Mouse (Mus musculus) forebrain, postnatal 0 days (tissue): ENCODE measurements around the gene Krt5. TPM values are rescaled to one million over a fixed set of nuclear protein-coding genes. Genes with fewer than 3 reads are reported as not detected.

ENCODE experiments used
- ATAC-seq: fragments of 200-750 bp; cut with Nextera tagmentation; 2 replicates; pipeline ENCODE4 v1.8.0; 2017; ENCODE audit warnings: mild to moderate bottlenecking, moderate library complexity
- DNase-seq: peaks from one replicate; pipeline ENCODE4 v3.0.0-alpha.2; 2015
- H3K27ac ChIP-seq: fragments of 300-500 bp; sonication (generic); 2 replicates; pipeline ENCODE4 v1.5.1; 2014; ENCODE audit warnings: low read depth, mild to moderate bottlenecking, antibody characterized with exemption, low read length, moderate library complexity, mixed read lengths
- H3K27me3 ChIP-seq: fragments of 300-500 bp; sonication (generic); 2 replicates; pipeline ENCODE4 v1.6.1; 2014; ENCODE audit warnings: mild to moderate bottlenecking, low read length, mixed read lengths; ENCODE audit not compliant: insufficient read depth
- H3K36me3 ChIP-seq: fragments of 300-500 bp; sonication (generic); 2 replicates; pipeline ENCODE4 v1.6.1; 2014; ENCODE audit warnings: mild to moderate bottlenecking, moderate library complexity; ENCODE audit not compliant: insufficient read depth
- H3K4me1 ChIP-seq: fragments of 300-500 bp; sonication (generic); 2 replicates; pipeline ENCODE4 v1.6.1; 2014; ENCODE audit warnings: antibody characterized with exemption; ENCODE audit not compliant: insufficient read depth
- H3K4me2 ChIP-seq: fragments of 300-500 bp; sonication (generic); 2 replicates; pipeline ENCODE4 v1.6.1; 2014; ENCODE audit warnings: low read depth, mild to moderate bottlenecking, moderate library complexity
- H3K4me3 ChIP-seq: fragments of 300-500 bp; sonication (generic); 2 replicates; pipeline ENCODE4 v1.5.1; 2014; ENCODE audit warnings: low read depth, low read length, mixed read lengths
- H3K9ac ChIP-seq: fragments of 300-500 bp; sonication (generic); 2 replicates; pipeline ENCODE4 v1.6.1; 2014; ENCODE audit warnings: mild to moderate bottlenecking
- H3K9me3 ChIP-seq: fragments of 300-500 bp; sonication (generic); 2 replicates; pipeline ENCODE4 v1.6.1; 2016; ENCODE audit warnings: low read length
- CTCF ChIP-seq: sonication (generic); IDR thresholded peaks from 2 replicates; pipeline ENCODE4 v1.5.1; 2016; ENCODE audit warnings: antibody characterized with exemption, control low read depth, low read depth
- WGBS: fragments of 180-500 bp; shearing (Covaris S2); extraction: QIAGEN DNeasy Blood & Tissue Kit; methylation state at CpG from one replicate; pipeline ENCODE4 v1.1.7; 2014; 5-methylcytosine and 5-hydroxymethylcytosine counted together
- polyA plus RNA-seq: library from polyadenylated mRNA; unstranded; fragments of >200 nt; fragmentation: Nextera tagmentation; extraction: Ambion mirVana; gene quantifications from 2 replicates; pipeline ENCODE4 v1.2.1, GENCODE M21; 2015
- total RNA-seq: library from RNA; depleted of rRNA; stranded (reverse); fragments of >200 nt; gene quantifications from 2 replicates; pipeline ENCODE4 v1.2.3, GENCODE M21; 2014

Gene Krt5
- total and polyA plus RNA-seq, 2 experiments from 2014 or later, result not detected

- H3K4me3 ChIP-seq, result no peak overlapping the region
- H3K4me1 ChIP-seq, result no peaks in the 10 kb centered on the region
- no peak overlapping the region for H3K27ac ChIP-seq
- ATAC-seq (no peak), DNase-seq (no peak)
- no peaks in the 10 kb centered on the region for H3K27me3 ChIP-seq
- H3K9ac ChIP-seq, result no peak overlapping the region
- TF ChIP-seq CTCF, result no peak
- no peaks in the 10 kb centered on the region for H3K36me3 ChIP-seq
- H3K4me2 ChIP-seq, result no peak overlapping the region
- 69% methylated on average over 11 of the region's 11 CpGs for WGBS
- no peaks in the 10 kb centered on the region for H3K9me3 ChIP-seq
Observed at GRCm38 (mm10) chr15:101708683-101709082, 4.0 kb downstream of the Krt5 start.

GRCm38 (mm10) chr15:101707454-101707853 is 5.2 kb downstream of the Krt5 start:
- no peak for TF ChIP-seq CTCF

GRCm38 (mm10) chr15:101704066-101704465 is 8.6 kb downstream of the Krt5 start:
- 73% methylated on average over 4 of the region's 4 CpGs for WGBS
- ATAC-seq (no peak), DNase-seq (no peak)
- no peaks in the 10 kb centered on the region for H3K36me3 ChIP-seq
- H3K4me2 ChIP-seq, result no peak overlapping the region
- H3K4me3 ChIP-seq, result no peak overlapping the region
- no peaks in the 10 kb centered on the region for H3K27me3 ChIP-seq
- no peaks in the 10 kb centered on the region for H3K9me3 ChIP-seq
- peak; percentile 48 for TF ChIP-seq CTCF
- no peaks in the 10 kb centered on the region for H3K4me1 ChIP-seq
- H3K27ac ChIP-seq, result no peak overlapping the region
- no peak overlapping the region for H3K9ac ChIP-seq

More at GRCm38 (mm10) chr15:101707454-101707853, 5.2 kb downstream of the Krt5 start:
- no peaks in the 10 kb centered on the region for H3K4me1 ChIP-seq
- no peak overlapping the region for H3K4me3 ChIP-seq
- H3K9me3 ChIP-seq, result no peaks in the 10 kb centered on the region
- H3K9ac ChIP-seq, result no peak overlapping the region
- DNase-seq (no peak), ATAC-seq (no peak)
- no peaks in the 10 kb centered on the region for H3K36me3 ChIP-seq
- H3K27ac ChIP-seq, result no peak overlapping the region
- no peaks in the 10 kb centered on the region for H3K27me3 ChIP-seq
- WGBS, result 91% methylated on average over 9 of the region's 9 CpGs
- H3K4me2 ChIP-seq, result no peak overlapping the region

- H3K9ac ChIP-seq, result no peak overlapping the region
- TF ChIP-seq CTCF, result no peak
- DNase-seq, result no peak
Observed at GRCm38 (mm10) chr15:101702380-101702779, 10.3 kb downstream of the Krt5 start.

GRCm38 (mm10) chr15:101699866-101700265 is 12.8 kb downstream of the Krt5 start:
- DNase-seq (no peak), ATAC-seq (no peak)
- no peaks in the 10 kb centered on the region for H3K36me3 ChIP-seq
- no peak overlapping the region for H3K27ac ChIP-seq
- no peak overlapping the region for H3K9ac ChIP-seq
- H3K4me1 ChIP-seq, result no peaks in the 10 kb centered on the region
- no peak overlapping the region for H3K4me2 ChIP-seq
- no peak overlapping the region for H3K4me3 ChIP-seq
- WGBS, result 68% methylated on average over 8 of the region's 8 CpGs
- H3K27me3 ChIP-seq, result no peaks in the 10 kb centered on the region
- H3K9me3 ChIP-seq, result no peaks in the 10 kb centered on the region
- no peak for TF ChIP-seq CTCF

More at GRCm38 (mm10) chr15:101702380-101702779, 10.3 kb downstream of the Krt5 start:
- no peaks in the 10 kb centered on the region for H3K4me1 ChIP-seq
- ATAC-seq, result no peak
- H3K4me2 ChIP-seq, result no peak overlapping the region
- H3K36me3 ChIP-seq, result no peaks in the 10 kb centered on the region
- H3K9me3 ChIP-seq, result no peaks in the 10 kb centered on the region
- no peaks in the 10 kb centered on the region for H3K27me3 ChIP-seq
- 13% methylated on average over 2 of the region's 2 CpGs for WGBS
- H3K4me3 ChIP-seq, result no peak overlapping the region
- H3K27ac ChIP-seq, result no peak overlapping the region

- Histone ChIP-seq H3K27ac (no peak overlapping the region), H3K9me3 (no peaks in the 10 kb centered on the region), H3K4me1 (no peaks in the 10 kb centered on the region), H3K36me3 (no peaks in the 10 kb centered on the region), H3K9ac (no peak overlapping the region), H3K4me3 (no peak overlapping the region), H3K4me2 (no peak overlapping the region), H3K27me3 (no peaks in the 10 kb centered on the region)
- no peak for ATAC-seq
- no peak for TF ChIP-seq CTCF
- WGBS, result 53% methylated on average over 3 of the region's 3 CpGs
- DNase-seq, result no peak
Observed at GRCm38 (mm10) chr15:101699192-101699591, 13.5 kb downstream of the Krt5 start.

GRCm38 (mm10) chr15:101697326-101698188 is 15.1 kb downstream of the Krt5 start:
- H3K36me3 ChIP-seq, result no peaks in the 10 kb centered on the region
- no peaks in the 10 kb centered on the region for H3K27me3 ChIP-seq
- DNase-seq (no peak), ATAC-seq (no peak; the same call in 1 of the 2 replicates)
- no peak overlapping the region for H3K27ac ChIP-seq
- no peak overlapping the region for H3K9ac ChIP-seq
- no peaks in the 10 kb centered on the region for H3K4me1 ChIP-seq
- 69% methylated on average over 8 of the region's 8 CpGs for WGBS
- no peaks in the 10 kb centered on the region for H3K9me3 ChIP-seq
- no peak overlapping the region for H3K4me3 ChIP-seq
- TF ChIP-seq CTCF, result 0 out of 2 replicates have a peak, but pooled peaks have one; percentile 8
- no peak overlapping the region for H3K4me2 ChIP-seq
